Mouse (Mus musculus) thymus, adult 2 months (tissue): ENCODE results near the gene Acvrl1.

Experiments
- CTCF ChIP-seq: fragments of 200-500 bp; IDR thresholded peaks from 2 replicates; pipeline ENCODE4 v1.5.1; 2012; ENCODE audit warnings: mild to moderate bottlenecking, control low read depth, low read length, moderate library complexity, borderline replicate concordance; ENCODE audit not compliant: control insufficient read depth, poor library complexity, insufficient read depth; ENCODE audit errors: extremely low read depth
- POLR2A ChIP-seq: fragments of 200-500 bp; IDR thresholded peaks from 2 replicates; pipeline ENCODE4 v1.6.1; 2012; ENCODE audit warnings: mild to moderate bottlenecking, low read length, control low read depth, moderate library complexity; ENCODE audit not compliant: control insufficient read depth, poor library complexity, insufficient read depth; ENCODE audit errors: extremely low read depth

GRCm38 (mm10) chr15:101176284-101176680 is 48.0 kb downstream of the Acvrl1 start:
- TF ChIP-seq CTCF (no peak), POLR2A (no peak)
